Mouse (Mus musculus) stomach, embryonic 14.5 days (tissue): ENCODE measurements around the gene Asb7. TPM values are rescaled to one million over a fixed set of nuclear protein-coding genes. Genes with fewer than 3 reads are reported as not detected.
A peak's percentile ranks its signal among the peaks of the same experiment; 100 is the strongest.

Experiments
- ATAC-seq: fragments of 200-750 bp; cut with Nextera tagmentation; 2 replicates; pipeline ENCODE4 v1.8.0; 2017; ENCODE audit warnings: low read depth, moderate TSS enrichment; ENCODE audit not compliant: insufficient number of reproducible peaks, insufficient read depth, low FRiP score
- H3K27ac ChIP-seq: fragments of 300-500 bp; sonication (generic); 2 replicates; pipeline ENCODE4 v1.5.1; 2014; ENCODE audit warnings: mild to moderate bottlenecking, low read length, moderate library complexity, mixed read lengths
- H3K27me3 ChIP-seq: fragments of 300-500 bp; sonication (generic); 2 replicates; pipeline ENCODE4 v1.6.1; 2014; ENCODE audit warnings: low read length, control low read depth, mixed read lengths; ENCODE audit not compliant: control insufficient read depth, insufficient read depth
- H3K36me3 ChIP-seq: fragments of 300-500 bp; sonication (generic); 2 replicates; pipeline ENCODE4 v1.6.1; 2014; ENCODE audit warnings: mild to moderate bottlenecking, control low read depth, low read length, moderate library complexity, mixed read lengths; ENCODE audit not compliant: control insufficient read depth, insufficient read depth
- H3K4me1 ChIP-seq: fragments of 300-500 bp; sonication (generic); 2 replicates; pipeline ENCODE4 v1.6.1; 2014; ENCODE audit warnings: low read length, control low read depth, mixed read lengths; ENCODE audit not compliant: control insufficient read depth, insufficient read depth
- H3K4me2 ChIP-seq: fragments of 300-500 bp; sonication (generic); replicated peaks from 2 replicates; pipeline ENCODE4 v1.6.1; 2014; ENCODE audit warnings: low read depth, low read length, control low read depth
- H3K4me3 ChIP-seq: fragments of 300-500 bp; sonication (generic); 2 replicates; pipeline ENCODE4 v1.5.1; 2014; ENCODE audit warnings: low read depth, low read length, control low read depth
- H3K9ac ChIP-seq: fragments of 300-500 bp; sonication (generic); replicated peaks from 2 replicates; pipeline ENCODE4 v1.6.1; 2014; ENCODE audit warnings: low read depth, mild to moderate bottlenecking, control low read depth, low read length, moderate library complexity, mixed read lengths
- H3K9me3 ChIP-seq: fragments of 300-500 bp; sonication (generic); 2 replicates; pipeline ENCODE4 v1.6.1; 2016; ENCODE audit warnings: low read depth, low read length, control low read depth; ENCODE audit not compliant: control insufficient read depth
- WGBS: fragments of 180-500 bp; shearing (Covaris S2); extraction: QIAGEN DNeasy Blood & Tissue Kit; methylation state at CpG from one replicate; pipeline ENCODE4 v1.1.7; 2014; 5-methylcytosine and 5-hydroxymethylcytosine counted together
- polyA plus RNA-seq: library from polyadenylated mRNA; unstranded; fragments of >200 nt; fragmentation: Nextera tagmentation; extraction: Ambion mirVana; gene quantifications from 2 replicates; pipeline ENCODE4 v1.2.1, GENCODE M21; 2014

The Asb7 gene
- polyA plus RNA-seq, 1 experiment from 2014 or later, result 17.3 TPM

DNA sequence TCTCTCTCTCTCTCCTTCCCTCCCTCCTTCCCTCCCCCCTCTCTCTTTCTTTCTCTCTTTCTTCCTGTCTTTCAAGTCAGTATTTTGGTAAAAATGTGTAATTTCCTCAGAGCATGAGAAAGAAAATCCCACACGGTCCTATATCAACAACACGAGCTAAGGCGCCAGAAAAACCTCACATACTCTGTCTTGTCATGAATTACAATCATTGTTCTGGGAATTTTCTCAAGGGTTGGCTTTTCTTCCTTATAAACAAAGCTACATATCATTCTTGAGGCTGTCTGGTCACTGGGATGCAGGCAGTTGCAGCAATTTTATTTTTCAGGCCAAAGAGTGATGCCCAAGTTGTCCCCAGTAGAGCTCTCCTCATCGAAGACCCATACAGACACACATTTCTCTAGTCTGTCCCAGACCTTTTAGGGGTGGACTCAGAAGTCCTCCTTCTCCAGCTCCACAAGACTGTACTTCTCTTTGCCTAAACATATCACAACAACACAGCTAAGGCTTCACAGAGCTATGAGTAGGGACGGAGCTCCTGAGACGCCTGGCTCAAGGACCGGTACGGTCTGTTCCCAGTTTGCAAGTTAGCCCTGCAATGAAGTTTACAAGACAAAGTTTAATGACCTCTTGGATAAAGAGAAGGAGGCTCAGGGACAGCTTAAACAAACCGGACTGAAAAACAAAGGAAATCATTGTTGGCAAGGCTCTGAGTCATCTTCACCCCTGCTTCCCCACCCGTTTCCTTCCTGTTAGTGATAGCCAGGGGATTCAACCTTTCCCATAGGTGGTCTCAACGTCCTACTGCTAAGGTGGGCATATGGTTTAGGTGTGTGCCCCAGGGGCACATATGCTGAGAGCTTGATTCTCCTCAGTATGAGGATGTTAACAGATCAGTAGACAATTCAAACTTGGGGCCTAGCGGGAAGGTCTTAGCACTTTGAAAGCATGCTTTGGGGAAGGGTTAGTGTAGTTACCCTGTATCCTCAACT lies 88.5 kb downstream of the Asb7 start:
- no peaks in the 10 kb centered on the region for H3K9me3 ChIP-seq
- 0 out of 2 replicates have a peak, but pooled peaks cover 4% of the 10 kb centered on the region for H3K4me1 ChIP-seq
- no peak overlapping the region for H3K4me2 ChIP-seq
- peak overlapping the region; percentile 27; the same call in 1 of the 2 replicates for H3K27ac ChIP-seq
- no peak overlapping the region for H3K4me3 ChIP-seq
- no peaks in the 10 kb centered on the region for H3K27me3 ChIP-seq
- H3K36me3 ChIP-seq, result no peaks in the 10 kb centered on the region; the same call in 1 of the 2 replicates
- H3K9ac ChIP-seq, result no peak overlapping the region
- WGBS, result 59% methylated on average over 12 of the region's 12 CpGs
- no peak for ATAC-seq

DNA sequence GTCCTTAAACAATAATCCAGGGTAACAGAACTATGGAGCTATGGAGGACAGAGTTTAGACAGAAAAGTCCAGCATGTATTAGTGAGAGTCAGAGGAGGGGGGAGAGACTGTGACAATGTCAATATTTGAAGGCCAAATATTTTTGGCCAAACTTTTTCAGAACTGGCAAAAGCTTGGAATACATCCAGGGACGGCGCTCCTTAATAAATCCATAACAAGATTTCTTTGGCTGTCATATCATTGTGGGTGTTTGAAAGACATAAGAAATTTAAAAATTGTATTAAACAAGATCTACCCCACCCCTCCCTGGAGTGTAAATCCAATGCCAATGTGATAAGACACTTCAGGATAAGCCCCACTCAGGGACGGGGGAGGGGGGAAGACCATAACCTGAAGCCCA lies 89.3 kb downstream of the Asb7 start:
- ATAC-seq, result no peak
- Histone ChIP-seq H3K4me3 (no peak overlapping the region), H3K9me3 (no peaks in the 10 kb centered on the region), H3K9ac (no peak overlapping the region), H3K4me1 (0 out of 2 replicates have a peak, but pooled peaks cover 4% of the 10 kb centered on the region), H3K36me3 (no peaks in the 10 kb centered on the region; the same call in 1 of the 2 replicates), H3K27ac (no peak overlapping the region), H3K27me3 (no peaks in the 10 kb centered on the region), H3K4me2 (no peak overlapping the region)
- WGBS, result 69% methylated on average over 3 of the region's 3 CpGs

DNA sequence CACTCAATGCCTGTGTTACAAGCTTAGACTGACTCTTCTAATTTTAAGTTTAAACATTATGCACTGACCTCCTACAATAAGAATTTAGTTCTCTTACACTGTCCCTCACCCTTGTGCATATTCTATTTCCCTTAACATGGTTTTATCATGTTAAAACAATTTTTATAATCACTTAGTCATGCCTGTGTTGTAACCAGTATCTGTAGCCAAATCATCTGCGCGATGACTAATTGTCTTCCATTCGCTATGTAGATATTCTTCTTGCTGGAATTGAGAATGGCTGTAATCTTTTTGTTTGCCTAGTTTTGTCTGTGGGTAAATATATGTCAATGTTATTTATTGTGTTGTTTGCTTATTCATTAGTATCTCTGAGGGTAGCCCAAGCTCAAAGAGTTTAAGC lies 91.5 kb downstream of the Asb7 start:
- Histone ChIP-seq H3K27me3 (no peaks in the 10 kb centered on the region), H3K4me1 (0 out of 2 replicates have a peak, but pooled peaks cover 4% of the 10 kb centered on the region), H3K9me3 (no peaks in the 10 kb centered on the region), H3K36me3 (no peaks in the 10 kb centered on the region; the same call in 1 of the 2 replicates), H3K9ac (no peak overlapping the region), H3K27ac (no peak overlapping the region), H3K4me2 (no peak overlapping the region), H3K4me3 (no peak overlapping the region)
- 94% methylated on average over 3 of the region's 3 CpGs for WGBS
- ATAC-seq, result no peak

Other genes starting within 250 kb of the Asb7 start
- 22.2 and 24.7 TPM in 2 replicates for gene Lins1, start 293 bp upstream of the Asb7 start, polyA plus RNA-seq
- 7.6 and 9.2 TPM in 2 replicates for gene Cers3, start 53.9 kb upstream of the Asb7 start, polyA plus RNA-seq
- 7.5 and 7.8 TPM in 2 replicates for gene Adamts17, start 150.1 kb upstream of the Asb7 start, polyA plus RNA-seq